Mouse (Mus musculus) retina, postnatal 1 day (tissue): ENCODE data around the gene Gas6.

ENCODE experiments used
- DNase-seq: peaks from one replicate; pipeline ENCODE4 v3.0.0-alpha.2; 2012

Gene Gas6

DNA sequence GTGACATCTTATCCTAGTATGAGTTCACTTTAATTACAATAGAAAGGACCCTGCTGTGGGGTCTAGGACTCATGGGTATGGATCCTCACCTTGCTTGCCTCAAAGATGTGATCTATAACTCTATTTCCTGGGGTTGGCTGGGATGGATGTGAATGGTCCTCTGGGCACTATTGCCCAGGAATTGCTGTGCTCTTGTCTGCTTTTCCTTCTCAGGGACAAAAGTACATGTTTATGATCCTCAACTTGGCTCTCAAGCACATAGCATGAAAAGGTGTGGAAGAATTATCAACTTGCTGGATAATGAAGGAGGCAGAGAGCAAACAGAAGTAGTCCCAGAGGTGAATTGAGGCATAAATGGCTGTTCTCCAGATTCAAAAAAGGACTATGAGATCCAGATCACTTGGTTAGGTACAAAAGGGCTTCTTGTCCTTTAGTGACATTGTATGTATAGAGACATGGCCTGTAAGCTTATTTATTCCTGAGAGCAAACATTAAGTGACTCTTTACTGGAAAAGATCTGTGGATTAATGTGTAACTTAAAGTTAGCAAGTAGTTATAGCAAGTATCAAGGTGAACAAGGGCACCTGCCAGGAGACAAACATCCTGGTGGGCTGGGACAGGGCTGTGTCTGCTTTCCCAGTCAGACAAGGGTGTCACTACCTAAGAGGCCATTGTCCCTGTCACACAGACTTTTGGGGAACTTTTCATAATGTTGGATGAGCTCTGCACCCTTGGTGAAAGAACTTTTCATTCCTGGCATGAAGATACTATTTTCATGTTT is 10.8 kb upstream of the Gas6 start:
- no peak for DNase-seq

DNA sequence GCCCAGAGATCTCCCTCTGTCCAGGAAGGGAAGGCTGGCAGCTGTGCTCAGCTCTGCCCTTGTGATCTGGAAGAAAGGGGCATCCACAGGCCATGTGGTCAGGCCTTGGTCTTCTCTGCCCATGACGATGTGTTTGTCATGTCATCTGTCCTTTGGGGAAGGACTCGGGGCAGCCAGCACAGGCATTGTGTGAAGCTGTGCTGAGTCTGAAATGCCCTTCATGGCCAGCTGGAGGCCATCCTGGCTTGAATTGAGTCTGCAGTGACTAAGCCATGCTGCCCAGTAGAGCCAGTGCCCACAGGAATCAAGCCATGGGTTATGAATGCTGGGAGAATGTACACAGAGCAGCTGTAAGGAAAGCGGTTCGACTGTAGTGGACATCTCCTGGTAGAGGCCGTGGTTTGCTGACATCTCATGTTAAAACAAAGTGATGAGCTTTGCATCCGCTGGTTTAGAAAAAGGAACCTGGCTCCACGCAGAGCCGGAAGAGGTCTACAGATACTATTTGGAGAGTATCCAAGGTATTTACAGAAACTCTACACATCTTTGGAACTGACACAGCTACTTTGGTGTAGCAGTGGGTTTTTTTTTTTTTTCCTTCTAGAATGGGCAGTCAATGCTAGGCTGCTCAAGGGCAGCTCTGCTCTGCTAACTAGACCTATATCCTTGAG is 9.8 kb upstream of the Gas6 start:
- no peak for DNase-seq

GRCm38 (mm10) chr8:13501221-13501620 is 6.9 kb upstream of the Gas6 start:
- no peak for DNase-seq

DNA sequence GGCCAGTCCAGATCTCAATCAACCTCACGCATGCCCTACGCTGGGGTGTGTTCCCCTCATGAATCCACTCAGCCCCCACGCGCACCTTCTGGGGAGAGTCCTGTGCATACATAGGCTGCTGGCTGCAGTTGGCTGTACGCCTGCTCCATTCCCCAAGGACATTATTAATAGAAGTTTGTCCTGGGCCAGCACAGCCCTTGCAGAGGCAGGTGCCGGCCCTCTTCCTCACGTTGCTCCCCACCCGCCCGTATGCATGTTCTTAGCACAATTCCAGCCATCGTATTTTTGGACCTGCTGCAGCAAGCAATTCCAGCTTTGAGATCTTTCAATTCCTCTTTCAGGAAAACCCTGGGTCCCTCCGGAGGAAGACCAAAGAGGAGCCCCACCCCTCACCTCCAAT is 1.3 kb downstream of the Gas6 start:
- no peak for DNase-seq

DNA sequence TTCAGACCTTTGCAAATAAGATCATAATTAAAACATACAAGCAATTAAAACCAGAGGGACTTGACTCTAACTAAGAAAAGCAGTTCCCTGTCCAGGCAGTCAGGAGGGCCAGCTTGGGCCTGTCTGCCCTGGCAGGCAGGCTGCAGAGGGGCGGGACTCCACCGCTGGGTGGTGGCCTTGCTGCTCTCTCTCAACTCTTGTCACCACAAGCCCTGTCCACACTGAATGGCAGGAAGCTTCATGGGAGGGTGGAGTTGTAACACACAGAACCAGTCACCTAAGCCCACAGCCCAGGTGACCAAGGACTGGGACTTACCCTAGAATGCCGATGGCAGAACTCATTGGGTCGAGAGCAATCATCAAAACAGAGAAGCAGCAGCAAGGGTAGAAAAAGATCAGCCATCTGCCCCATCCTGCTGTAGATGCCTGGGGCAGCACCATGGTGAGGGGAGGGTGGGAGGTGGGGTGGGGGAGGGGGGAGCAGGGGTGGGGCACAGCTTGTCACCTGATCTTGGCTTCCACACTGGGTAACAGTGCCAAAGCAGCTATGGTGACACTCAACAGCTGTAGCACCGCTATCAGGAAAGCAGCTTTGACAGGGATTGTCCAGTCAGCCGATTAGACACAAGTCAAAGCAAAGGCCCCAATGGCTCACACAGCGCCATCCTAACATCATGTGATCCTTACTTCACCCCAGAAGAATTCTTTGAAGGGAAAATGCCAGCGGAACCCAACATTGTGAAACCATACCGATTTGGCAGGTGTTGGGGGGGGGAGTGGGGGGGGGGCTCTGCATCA is 1.9 kb downstream of the Gas6 start:
- peak; percentile 68 for DNase-seq

DNA sequence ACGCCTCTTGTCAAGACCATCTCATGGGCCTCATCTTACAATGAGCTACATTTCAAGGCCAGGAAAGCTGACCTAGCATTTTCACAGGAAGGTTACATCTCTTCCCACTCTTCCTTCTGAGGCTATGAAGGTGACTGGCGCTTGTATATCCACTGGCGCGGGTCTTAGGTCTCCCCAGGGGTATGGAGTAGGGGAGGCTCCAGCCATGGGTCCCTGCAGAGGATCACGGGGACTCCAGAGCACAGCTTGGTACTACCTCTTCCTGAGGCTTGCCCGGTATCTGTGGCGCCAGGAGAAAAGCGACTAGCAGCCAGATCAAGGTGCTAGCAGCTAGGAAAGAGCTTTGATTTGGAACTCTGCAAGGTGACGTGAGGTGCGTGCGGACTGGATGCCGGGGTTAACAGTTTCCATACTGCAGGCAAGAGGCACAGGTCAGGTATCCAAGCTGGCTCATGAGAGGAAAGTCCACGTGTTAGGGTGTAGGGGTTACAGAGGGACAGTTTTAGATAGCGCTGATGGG is 2.7 kb downstream of the Gas6 start:
- no peak for DNase-seq

DNA sequence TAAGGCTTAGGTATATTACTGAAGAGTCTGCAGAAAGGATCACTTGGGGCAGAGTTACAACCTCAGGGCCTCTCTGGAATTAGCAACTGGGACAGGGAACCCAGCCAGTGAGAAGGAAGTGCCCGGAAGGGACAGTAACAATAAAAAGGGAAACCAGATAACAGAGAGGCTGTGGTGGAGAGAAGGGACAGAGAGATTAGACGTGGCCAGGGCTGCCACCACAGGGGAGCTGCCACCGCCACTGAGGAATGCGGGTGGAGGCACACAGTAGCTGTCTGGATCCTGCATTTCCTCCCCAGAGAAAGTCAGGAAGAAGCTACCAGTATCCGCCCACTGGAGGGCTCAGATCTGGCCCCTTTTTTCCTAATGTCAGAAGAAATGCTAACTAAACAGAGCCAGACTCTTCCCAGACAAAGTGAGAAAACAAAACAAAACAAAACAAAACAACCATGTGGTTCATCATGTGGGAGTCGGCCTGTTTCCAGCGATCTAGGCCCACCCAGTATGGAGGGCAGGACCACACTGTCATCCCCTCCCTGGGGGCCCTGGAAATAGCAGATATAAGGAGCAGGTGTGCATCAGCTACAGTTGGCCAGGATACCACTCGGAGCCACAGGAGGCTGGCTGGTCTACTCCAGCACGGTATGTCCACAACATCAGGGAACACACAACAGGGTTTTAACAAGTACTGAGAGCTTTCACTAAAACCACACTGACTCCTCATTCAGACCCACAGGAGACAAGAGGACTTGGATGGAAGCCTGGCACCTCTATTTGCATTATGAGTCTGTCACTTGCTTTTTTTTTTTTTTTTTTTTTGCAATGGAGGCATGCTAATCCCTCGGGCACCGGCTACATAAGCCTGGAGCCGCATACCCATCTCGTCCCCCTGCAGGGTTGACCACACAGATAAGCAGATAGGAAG is 4.0 kb downstream of the Gas6 start:
- DNase-seq, result no peak

DNA sequence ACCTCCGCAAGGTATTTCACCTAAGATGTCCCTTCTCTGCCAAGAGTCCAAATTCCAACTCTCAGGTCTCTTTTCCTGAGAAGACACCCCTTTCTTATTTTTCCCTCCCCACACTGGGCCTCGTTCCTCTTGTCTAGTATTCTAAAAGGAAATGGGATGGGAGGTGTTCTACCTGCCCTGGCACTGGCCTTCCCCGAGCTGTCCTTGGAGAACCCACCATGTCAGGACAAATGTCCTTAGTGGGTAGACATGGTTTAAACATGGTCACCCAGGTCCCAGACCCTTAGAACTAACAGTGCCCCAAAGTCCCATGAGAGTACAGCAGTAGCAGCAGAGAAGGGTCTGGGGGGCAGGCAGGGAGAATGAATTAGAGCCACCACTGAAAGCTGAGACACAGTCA is 4.9 kb downstream of the Gas6 start:
- no peak for DNase-seq

DNA sequence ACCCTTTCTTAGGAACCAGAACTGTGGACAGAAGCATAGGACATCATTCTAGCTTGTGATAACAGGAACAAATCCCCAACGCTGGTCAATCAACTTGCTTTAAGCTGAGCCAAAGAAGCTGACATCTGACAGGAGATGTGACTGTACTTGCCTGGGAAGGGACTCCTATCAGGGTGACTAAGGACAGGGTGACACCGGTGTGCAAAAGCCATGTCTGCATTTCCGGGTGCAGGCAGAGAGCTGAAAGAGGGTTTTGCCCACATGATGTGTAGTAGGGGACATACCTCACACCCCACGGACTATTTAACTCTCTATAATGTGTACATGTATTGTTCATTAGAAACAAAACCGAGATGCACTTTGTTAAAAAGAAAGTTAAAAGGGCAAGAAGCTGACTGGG is 11.1 kb downstream of the Gas6 start:
- no peak for DNase-seq

- no peak for DNase-seq
Measured at GRCm38 (mm10) chr8:13482101-13482801, 12.0 kb downstream of the Gas6 start.

DNA sequence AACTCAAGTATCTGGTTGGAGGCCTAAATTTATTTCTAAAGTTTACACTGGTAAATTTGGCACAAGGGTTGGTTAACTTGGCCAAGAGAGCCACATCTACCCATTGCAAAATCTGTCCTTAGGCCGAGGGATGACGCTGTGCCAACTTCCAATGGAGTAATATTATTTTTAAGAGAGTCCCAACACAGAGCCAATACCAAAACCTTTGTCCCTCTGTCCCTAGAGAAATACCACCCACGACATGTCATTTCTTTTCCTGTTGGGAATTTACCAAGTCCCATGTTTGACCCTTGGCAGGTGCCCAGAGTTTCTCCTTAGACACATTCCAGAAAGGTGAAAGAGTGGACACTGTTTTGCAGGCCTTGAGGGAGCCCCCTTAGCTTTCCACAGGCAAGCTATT is 12.7 kb downstream of the Gas6 start:
- DNase-seq, result no peak

DNA sequence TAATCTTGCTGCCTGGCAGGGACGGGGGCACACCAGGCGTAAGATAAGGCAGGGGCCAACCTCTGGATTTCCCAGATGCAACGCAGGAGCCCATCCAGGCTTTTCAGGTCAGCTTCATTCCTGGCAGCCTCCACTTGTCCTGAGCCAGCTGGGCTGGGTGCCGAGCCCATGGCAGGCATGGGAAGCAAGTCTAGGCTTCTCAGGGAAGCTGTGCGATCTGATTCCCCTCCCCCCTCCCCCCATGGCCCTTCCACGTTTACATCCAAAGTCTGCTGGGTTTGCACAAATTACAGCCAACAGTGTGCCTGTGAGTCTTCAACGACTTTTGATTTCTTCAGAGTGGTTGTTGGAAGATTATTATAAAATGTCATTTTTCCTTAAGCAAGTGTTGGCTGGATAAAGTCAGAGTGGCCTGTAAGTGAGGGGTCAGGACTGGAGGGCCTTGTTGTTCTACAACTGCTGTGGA is 13.2 kb downstream of the Gas6 start:
- DNase-seq, result no peak

DNA sequence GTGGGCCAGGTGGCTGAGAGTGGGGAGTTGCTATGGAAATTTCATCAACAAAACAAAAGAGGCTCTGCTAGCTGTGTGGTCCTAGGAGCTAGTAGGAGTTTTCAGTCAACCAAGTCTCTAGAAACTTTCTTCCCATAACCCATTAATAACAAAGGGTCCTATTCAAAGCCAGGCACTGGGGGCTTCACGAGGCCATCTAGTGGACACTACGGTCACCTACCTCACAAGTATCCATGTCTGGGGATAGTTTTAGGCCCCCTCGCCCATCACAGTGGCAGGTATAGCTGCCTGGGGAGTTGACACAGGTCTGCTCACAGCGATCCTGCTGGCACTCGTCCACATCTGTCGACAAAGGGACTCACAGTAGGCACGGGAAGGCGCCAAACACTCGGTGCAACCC is 18.4 kb downstream of the Gas6 start:
- DNase-seq, result peak; percentile 43

DNA sequence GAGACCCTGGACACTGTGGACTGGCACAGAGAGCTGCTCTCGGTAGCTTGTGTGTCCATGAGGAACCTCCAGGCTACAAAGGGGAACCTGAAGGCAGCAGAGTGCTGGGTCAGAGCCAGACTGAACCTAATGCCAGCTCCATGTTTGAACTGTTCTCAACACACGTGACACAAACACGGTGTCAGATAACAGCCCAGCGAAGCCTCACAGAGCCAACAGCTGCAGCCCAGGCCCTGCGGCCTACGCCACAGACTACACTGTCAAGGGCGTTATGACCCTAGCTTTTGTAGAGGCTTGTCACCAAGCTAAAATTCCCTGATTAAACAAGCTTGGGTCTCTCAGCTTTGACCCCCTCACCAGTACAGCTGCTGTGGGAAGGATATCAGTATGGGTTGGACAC is 22.0 kb downstream of the Gas6 start:
- no peak for DNase-seq

DNA sequence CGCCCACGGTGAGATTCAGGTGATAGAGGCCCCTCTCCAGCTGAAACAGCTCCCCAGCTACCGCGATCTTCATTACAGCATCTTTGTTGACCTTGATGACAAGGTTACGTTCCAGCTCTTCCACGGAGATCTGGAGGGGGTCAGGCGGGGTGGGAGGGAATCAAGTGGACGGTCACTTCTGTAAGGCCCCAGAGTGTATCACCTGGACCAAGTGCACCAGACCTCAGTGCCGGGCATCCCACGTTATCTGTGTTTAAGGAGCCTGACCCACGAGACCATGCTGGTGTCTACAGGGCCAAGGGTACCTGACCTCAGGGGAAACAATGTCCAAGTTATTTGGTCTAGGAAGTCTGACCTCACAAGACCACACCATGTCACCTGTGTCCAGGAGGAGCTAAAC is 22.8 kb downstream of the Gas6 start:
- DNase-seq, result no peak

GRCm38 (mm10) chr8:13468737-13469136 is 25.6 kb downstream of the Gas6 start:
- DNase-seq, result no peak

- no peak for DNase-seq
Measured at GRCm38 (mm10) chr8:13466989-13467388, 27.3 kb downstream of the Gas6 start.

GRCm38 (mm10) chr8:13465324-13465723 is 29.0 kb downstream of the Gas6 start:
- DNase-seq, result no peak

DNA sequence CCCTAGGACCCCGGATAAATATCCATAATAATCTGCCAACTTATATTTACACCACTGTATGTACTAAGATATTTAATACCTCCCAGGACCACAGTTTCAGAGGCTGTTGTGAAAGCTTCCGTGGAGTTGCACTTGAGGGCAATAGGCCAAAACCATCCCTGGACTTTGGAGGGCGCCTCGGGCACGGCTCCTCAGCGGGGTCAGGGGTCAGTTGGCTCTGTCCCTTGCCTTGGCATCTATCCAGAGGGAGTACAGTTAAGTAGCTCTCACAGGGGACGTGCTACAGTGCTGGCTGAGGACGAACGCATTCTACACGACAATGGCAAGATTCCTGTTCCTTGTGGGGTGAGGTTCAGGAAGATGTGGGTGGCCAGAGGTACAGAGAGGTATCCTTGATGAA is 31.9 kb downstream of the Gas6 start:
- DNase-seq, result no peak

GRCm38 (mm10) chr8:13461843-13462242 is 32.4 kb downstream of the Gas6 start:
- peak; percentile 67 for DNase-seq

GRCm38 (mm10) chr8:13461085-13461765 is 33.1 kb downstream of the Gas6 start:
- no peak for DNase-seq
